Mouse (Mus musculus) liver, postnatal 0 days (tissue): ENCODE data around the gene Trim40. TPM values are rescaled to one million over a fixed set of nuclear protein-coding genes. Genes with fewer than 3 reads are reported as not detected.

Experiments used
- ATAC-seq: fragments of 200-750 bp; cut with Nextera tagmentation; 2 replicates; pipeline ENCODE4 v1.8.0; 2017; ENCODE audit warnings: mild to moderate bottlenecking, moderate library complexity
- DNase-seq: peaks from one replicate; pipeline ENCODE4 v3.0.0-alpha.2; 2016
- H3K27ac ChIP-seq: fragments of 300-500 bp; sonication (generic); 2 replicates; pipeline ENCODE4 v1.5.1; 2014; ENCODE audit warnings: antibody characterized with exemption, moderate library complexity, mild to moderate bottlenecking, low read depth
- H3K27me3 ChIP-seq: fragments of 300-500 bp; sonication (generic); 2 replicates; pipeline ENCODE4 v1.6.1; 2014; ENCODE audit warnings: low read length, control low read depth, mixed read lengths; ENCODE audit not compliant: insufficient read depth
- H3K36me3 ChIP-seq: fragments of 300-500 bp; sonication (generic); replicated peaks from 2 replicates; pipeline ENCODE4 v1.6.1; 2014; ENCODE audit warnings: mild to moderate bottlenecking, control low read depth, low read length, moderate library complexity, mixed read lengths; ENCODE audit not compliant: insufficient read depth
- H3K4me1 ChIP-seq: fragments of 300-500 bp; sonication (generic); 2 replicates; pipeline ENCODE4 v1.6.1; 2014; ENCODE audit warnings: antibody characterized with exemption, mild to moderate bottlenecking, control low read depth; ENCODE audit not compliant: insufficient read depth
- H3K4me2 ChIP-seq: fragments of 300-500 bp; sonication (generic); 2 replicates; pipeline ENCODE4 v1.6.1; 2014; ENCODE audit warnings: low read depth, mild to moderate bottlenecking, low read length, moderate library complexity, mixed read lengths
- H3K4me3 ChIP-seq: fragments of 300-500 bp; sonication (generic); 2 replicates; pipeline ENCODE4 v1.5.1; 2014; ENCODE audit warnings: low read depth, low read length
- H3K9ac ChIP-seq: fragments of 300-500 bp; sonication (generic); replicated peaks from 2 replicates; pipeline ENCODE4 v1.6.1; 2014; ENCODE audit warnings: mild to moderate bottlenecking, moderate library complexity
- H3K9me3 ChIP-seq: fragments of 300-500 bp; sonication (generic); 2 replicates; pipeline ENCODE4 v1.6.1; 2016; ENCODE audit warnings: mild to moderate bottlenecking, control low read depth, low read length, mixed read lengths
- CTCF ChIP-seq: sonication (generic); IDR thresholded peaks from 2 replicates; pipeline ENCODE4 v1.5.1; 2016; ENCODE audit warnings: antibody characterized with exemption, low read depth
- EP300 ChIP-seq: IDR thresholded peaks from 2 replicates; pipeline ENCODE4 v1.6.1; 2016; ENCODE audit warnings: antibody characterized with exemption, low read depth, mild to moderate bottlenecking
- WGBS: fragments of 180-500 bp; shearing (Covaris S2); extraction: QIAGEN DNeasy Blood & Tissue Kit; methylation state at CpG from one replicate; pipeline ENCODE4 v1.1.7; 2014; ENCODE audit not compliant: insufficient replicate concordance; 5-methylcytosine and 5-hydroxymethylcytosine counted together
- polyA plus RNA-seq: library from polyadenylated mRNA; unstranded; fragments of >200 nt; fragmentation: Nextera tagmentation; extraction: Ambion mirVana; gene quantifications from 2 replicates; pipeline ENCODE4 v1.2.1, GENCODE M21; 2015

Gene Trim40
- polyA plus RNA-seq, 1 experiment from 2014 or later, result not detected

DNA sequence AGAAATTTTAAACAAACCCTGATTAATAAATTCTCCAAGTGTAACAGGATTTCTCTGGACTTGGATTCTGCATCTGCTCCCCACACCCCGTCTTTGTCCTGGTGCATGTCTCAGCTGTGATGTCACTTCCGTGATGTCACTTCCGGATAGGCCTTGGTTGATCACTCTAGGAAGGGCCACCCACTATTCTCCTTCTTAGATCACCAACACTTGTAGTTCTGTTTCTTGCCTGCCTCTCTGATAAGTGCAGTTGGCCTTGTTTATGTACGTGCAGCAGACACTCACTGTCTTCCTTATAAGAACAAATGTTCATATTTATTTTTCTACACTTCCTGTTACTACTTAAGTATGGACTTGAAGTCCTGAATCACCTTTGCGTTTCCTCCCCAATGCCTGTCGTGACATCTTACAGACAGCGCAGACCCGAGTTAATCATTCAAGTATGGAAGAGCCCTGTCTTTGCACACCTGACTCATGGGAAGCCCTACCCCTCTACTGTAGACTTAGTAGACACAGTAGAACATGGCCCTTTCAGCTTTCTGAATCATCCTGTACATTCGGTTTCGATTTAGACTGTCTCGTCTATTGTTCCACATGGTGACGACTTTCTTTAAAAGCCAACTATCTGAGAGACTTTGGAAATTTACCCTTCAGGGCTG is 4.7 kb downstream of the Trim40 start:
- TF ChIP-seq CTCF (no peak), EP300 (no peak)
- 88% methylated on average over 12 of the region's 12 CpGs for WGBS
- no peak for ATAC-seq

DNA sequence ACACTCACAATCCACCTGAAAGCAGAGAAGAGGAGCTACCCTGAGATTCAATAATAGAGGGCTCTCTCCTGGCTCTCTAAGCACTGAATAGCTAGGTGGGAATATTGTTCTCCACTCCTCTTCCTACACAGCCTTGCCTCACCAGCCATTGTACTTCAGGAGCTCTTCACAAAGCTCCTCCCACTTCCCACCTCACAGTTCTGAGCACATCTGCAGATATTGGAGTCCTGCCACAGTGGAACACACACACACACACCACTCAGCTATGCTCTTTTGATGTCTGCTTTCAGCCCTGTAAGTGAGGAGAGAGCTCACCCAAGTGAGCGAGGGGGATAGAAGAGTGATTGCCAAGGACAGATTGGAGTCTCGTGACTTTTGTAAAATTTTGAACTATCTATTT is 6.6 kb downstream of the Trim40 start:
- ATAC-seq (no peak), DNase-seq (no peak)
- Histone ChIP-seq H3K4me3 (no peak overlapping the region), H3K4me2 (no peak overlapping the region), H3K27ac (no peak overlapping the region), H3K36me3 (no peaks in the 10 kb centered on the region), H3K9me3 (no peaks in the 10 kb centered on the region), H3K4me1 (no peaks in the 10 kb centered on the region), H3K9ac (no peak overlapping the region), H3K27me3 (no peaks in the 10 kb centered on the region)
- TF ChIP-seq EP300 (no peak), CTCF (no peak)
- 77% methylated on average over 2 of the region's 2 CpGs for WGBS

More for the DNA sequence above, 4.7 kb downstream of the Trim40 start:
- no peaks in the 10 kb centered on the region for H3K9me3 ChIP-seq
- H3K4me3 ChIP-seq, result no peak overlapping the region
- no peaks in the 10 kb centered on the region for H3K4me1 ChIP-seq
- DNase-seq, result no peak
- H3K27me3 ChIP-seq, result no peaks in the 10 kb centered on the region
- no peak overlapping the region for H3K27ac ChIP-seq
- H3K36me3 ChIP-seq, result no peaks in the 10 kb centered on the region
- no peak overlapping the region for H3K9ac ChIP-seq
- no peak overlapping the region for H3K4me2 ChIP-seq

DNA sequence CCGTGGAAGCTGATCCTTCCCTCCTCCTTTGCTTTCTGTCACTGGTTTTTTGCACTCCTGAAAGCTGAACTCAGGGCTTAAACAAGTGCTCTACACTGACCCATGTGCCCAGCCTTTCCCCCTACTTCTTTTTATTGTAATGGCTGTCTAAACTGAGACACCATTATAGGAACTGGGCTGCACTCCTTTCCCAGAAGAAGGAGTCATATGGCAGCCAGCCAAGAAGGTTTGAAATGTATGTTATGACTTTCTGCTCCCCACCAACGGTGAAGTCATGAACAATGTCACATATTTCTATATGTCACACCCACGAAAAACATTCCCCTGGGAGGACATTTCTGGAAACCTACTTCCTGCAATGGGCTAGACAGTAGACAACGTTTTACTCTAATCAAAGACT is 15.3 kb downstream of the Trim40 start:
- WGBS, result 61% methylated on average over 4 of the region's 4 CpGs
- H3K36me3 ChIP-seq, result peaks cover 32% of the 10 kb centered on the region

DNA sequence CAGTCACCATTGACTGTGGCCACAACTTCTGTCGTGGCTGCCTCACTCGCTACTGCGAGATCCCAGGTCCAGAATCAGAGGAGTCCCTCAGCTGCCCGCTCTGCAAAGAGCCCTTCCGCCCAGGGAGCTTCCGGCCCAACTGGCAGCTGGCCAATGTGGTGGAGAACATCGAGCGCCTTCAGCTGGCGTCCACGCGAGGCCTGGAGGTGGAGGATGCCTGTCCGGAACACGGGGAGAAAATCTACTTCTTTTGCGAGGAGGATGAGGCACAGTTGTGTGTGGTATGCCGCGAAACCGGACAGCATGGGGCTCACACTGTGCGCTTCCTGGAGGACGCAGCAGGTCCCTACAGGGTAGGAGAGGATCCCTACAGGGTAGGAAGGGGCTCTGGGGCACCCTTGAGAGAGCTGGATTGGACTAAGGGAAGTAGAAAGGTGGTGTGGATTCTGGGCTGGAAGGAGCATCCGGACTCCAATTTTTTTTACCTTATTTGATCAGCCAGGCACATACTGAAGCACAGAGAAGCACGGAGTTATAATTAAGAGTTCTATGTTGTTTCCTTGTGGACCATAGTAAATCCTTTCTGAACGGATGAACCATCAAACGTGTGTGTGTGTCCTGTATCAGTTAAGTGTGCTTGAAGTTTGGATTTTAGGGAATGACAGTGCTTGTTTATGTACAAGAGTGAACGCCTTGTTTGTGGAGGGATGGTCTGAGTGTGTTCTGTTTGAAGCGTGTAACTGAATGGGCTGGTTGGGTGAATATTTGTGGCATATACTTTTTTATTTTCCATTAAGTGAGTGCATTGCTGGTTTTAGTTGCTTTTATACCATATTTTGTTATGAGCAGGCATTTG is 19.7 kb downstream of the Trim40 start:
- H3K4me2 ChIP-seq, result peak overlapping the region; percentile 59

More for the DNA sequence above, 15.3 kb downstream of the Trim40 start:
- H3K27me3 ChIP-seq, result no peaks in the 10 kb centered on the region
- H3K9ac ChIP-seq, result no peak overlapping the region
- H3K4me1 ChIP-seq, result no peaks in the 10 kb centered on the region
- no peak overlapping the region for H3K4me3 ChIP-seq
- ATAC-seq (no peak), DNase-seq (no peak)
- peak overlapping the region; percentile 1; the same call in 1 of the 2 replicates for H3K4me2 ChIP-seq
- no peak overlapping the region for H3K27ac ChIP-seq
- H3K9me3 ChIP-seq, result no peaks in the 10 kb centered on the region
- no peak for TF ChIP-seq CTCF

DNA sequence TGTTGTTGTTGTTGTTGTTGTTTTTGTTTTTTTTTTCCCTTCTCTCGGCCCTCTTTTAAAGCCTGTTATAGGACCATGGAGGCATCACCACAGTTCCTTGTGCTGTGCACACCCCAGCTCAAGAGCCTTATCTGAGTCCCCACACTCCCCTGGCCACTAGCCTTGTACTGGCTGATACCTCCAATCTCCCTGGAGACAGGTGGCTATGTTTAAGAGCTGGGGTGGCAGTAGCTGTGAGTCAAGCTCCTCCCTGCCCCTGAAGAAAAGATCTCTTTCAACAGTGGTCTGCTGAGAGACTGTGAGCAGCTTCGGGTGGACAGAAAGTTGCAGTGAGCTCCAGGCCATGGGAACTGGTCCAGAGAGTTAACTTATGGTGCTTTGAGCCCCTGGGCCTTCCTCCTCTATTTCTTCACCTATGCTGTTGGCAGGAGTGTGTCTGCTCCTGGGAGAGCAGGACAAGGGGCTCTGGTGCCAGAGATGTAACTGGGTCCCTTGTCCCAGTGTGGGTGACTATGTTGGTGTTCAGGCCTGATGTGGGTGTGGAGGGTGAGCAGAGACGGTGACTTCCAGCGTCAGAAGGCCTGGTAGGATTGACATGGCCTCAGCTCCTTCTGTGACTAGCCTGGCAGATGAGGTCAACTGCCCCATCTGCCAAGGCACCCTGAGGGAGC is 20.5 kb downstream of the Trim40 start, which contains the start of gene Trim10:
Gene Trim10 (plus strand): TSS at position 291 of the 671 bp plus-strand sequence.
- Histone ChIP-seq H3K4me1 (peaks cover 15% of the 10 kb centered on the region), H3K4me2 (peak within 1 kb of the TSS; percentile 59), H3K9ac (peak within 1 kb of the TSS; percentile 73), H3K27ac (peak within 1 kb of the TSS; percentile 91), H3K9me3 (no peaks in the 10 kb centered on the region), H3K4me3 (peak within 1 kb of the TSS; percentile 54), H3K27me3 (peaks cover 20% of the 10 kb centered on the region; the same call in 1 of the 2 replicates), H3K36me3 (peaks cover 21% of the 10 kb centered on the region)
- peak; percentile 98 for ATAC-seq
- peak; percentile 81 for DNase-seq
- 38% methylated on average over 4 of the region's 4 CpGs for WGBS
- TF ChIP-seq CTCF, result no peak
- TF ChIP-seq EP300, result peak; percentile 100

More for the DNA sequence above, 19.7 kb downstream of the Trim40 start:
- H3K4me3 ChIP-seq, result peak overlapping the region; percentile 54
- peak; percentile 77 for DNase-seq
- peaks cover 15% of the 10 kb centered on the region for H3K4me1 ChIP-seq
- WGBS, result 57% methylated on average over 25 of the region's 25 CpGs
- peaks cover 16% of the 10 kb centered on the region; the same call in 1 of the 2 replicates for H3K27me3 ChIP-seq
- H3K36me3 ChIP-seq, result peaks cover 26% of the 10 kb centered on the region
- no peak for TF ChIP-seq CTCF
- TF ChIP-seq EP300, result no peak
- peak overlapping the region; percentile 91 for H3K27ac ChIP-seq
- H3K9me3 ChIP-seq, result no peaks in the 10 kb centered on the region
- H3K9ac ChIP-seq, result peak overlapping the region; percentile 73
- peak; percentile 40 for ATAC-seq
